Mouse (Mus musculus) T-helper 1 cell (primary cell): ENCODE measurements at regions not wholly inside any gene's neighbourhood (a gene's known extent, or its start where the extent isn't known, plus 50 kb on each side); places are given as distances from the start of the nearest gene placed in this dataset.

Experiments
- in situ Hi-C: fragments of 300-600 bp; cut with MboI, MseI; formaldehyde crosslinking; loops from one replicate; pipeline ENCODE4 v1.15.1; 2025; ENCODE audit warnings: high pct_unique_total_duplicates

DNA sequence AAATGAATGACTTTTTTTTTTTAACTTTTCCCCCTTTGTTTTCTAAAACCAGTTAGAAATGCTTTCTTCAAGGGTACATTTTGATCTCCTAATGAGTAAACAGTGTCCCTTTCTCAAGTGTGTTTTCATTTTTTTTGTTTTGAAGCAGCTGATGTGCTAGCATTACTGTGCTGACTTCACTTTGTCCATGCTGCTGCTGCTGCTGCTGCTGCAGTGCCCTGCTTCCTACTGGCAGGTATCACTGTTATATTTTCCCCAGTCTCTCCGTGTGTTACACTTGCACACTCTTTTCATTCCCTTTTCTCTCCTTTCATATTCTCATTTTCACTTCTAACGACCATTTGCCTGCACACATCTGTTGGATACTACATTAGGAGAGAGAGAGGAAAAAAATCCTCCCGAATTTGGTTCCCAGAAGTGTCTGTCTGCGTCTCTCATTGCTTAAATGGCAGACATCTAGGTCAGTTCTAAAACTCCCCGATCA, 266.0 kb downstream of the Cd109 start:
- in situ Hi-C loops = no loop called here

DNA sequence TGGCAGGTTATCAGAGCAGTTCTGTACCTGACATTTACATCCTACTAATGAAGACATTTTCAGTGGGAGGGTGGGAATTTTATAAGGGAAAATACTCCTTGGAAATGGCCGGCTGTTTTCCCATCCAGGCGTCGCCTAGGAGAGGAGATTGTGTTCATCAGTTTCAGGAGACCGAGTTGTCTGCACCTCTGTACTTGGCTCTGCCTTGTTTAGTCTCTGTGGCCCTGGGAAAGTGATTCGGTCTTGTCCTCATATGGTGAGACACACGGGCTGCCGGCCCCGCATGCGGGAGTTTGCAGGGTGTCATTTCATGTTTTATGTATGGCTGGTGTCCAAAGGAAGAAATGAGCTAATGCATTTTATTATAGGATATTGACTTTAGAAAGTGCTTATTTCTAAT, 287.9 kb downstream of the Cd109 start:
- in situ Hi-C loops = no loop called here

DNA sequence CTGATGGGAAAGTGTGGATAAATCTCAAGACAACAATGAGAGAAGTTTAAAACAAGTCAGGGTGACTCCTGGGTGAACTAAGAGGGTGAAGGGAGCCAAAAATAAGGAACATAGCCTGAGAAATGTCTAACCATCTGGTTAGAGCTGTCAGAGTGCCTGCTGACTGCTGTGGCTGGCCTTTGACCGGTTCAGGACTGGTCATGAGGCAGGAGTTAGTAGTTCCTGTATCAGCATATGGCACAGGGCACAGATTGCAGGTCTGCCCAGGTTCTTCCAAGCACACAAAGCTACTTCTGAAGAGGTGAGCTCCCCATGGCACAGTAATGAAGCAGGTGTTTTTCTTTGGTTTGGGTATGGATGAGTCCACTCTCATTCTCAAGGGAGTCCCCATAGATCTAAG, 302.0 kb downstream of the Cd109 start:
- in situ Hi-C loops = no loop called here

DNA sequence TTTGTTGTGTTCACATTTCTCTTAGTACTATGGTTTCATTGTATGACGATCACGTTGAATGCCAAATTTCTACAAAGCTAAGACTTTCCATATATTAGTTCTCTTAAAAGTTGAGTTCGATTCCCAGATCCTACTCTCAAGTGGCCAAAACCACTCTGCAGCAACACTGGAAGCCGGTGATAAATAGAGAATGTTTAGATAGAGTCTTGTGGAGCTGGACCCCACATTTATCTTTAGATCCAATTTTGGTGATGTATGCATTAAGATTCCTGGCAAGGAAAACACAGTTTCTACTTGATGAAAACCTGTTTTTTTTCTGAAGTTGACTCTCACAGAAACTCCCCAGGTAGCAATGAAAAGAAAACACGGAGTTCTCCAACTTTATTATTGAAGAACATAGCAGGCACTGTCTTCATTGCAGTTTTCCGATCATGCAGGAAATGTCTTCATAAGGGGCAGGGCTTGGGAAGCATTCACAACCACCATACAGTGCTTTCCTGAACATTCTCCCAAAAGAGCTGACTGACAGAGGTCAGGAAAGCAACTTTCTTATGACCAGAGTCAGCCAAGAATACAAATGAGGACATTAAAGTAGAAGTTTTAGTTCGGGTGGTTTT, 310.7 kb downstream of the Cd109 start:
- in situ Hi-C loops = loop anchor here (5.0 kb wide), 1 partner anchor 51 kb away; no protein-coding TSS in a partner anchor

DNA sequence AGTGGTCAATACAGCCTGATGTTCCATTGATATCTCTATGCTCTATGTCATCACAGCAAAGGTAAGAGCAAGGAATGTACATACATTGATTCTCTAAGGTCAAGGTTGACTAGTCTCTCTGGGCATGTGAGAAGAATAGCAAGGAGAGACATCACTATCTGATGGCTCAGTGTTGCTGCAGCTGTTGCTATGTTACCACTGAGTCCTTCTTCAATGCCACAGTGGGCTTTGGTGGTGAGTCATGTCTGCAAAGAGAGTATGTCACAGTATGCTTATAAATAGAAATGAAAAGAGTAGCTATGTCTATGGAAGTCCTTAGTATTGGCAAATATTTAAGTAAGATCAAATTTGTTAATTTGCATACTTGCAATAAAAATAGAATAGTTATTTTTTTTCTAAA, 326.3 kb downstream of the Cd109 start:
- in situ Hi-C loops = no loop called here

DNA sequence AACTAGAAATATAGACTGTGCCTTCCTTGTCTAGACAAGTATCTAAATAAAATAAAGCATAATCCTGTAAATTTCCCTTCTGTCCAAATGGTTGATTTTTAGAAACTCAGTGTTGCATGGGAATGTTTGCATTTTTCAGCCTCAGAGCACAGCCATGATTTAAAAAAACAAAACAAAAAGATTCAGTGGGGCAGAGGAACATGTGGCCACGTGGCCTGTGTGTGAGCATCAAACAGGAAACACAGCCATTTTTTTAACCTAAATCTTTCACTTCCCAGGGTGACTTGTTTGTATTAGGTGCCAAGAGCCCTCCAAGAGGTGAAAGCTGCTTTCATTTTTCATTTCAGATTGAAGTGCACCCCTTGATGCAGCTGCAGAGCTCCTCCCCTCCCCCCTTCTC, 349.5 kb downstream of the Cd109 start:
- in situ Hi-C loops = no loop called here

DNA sequence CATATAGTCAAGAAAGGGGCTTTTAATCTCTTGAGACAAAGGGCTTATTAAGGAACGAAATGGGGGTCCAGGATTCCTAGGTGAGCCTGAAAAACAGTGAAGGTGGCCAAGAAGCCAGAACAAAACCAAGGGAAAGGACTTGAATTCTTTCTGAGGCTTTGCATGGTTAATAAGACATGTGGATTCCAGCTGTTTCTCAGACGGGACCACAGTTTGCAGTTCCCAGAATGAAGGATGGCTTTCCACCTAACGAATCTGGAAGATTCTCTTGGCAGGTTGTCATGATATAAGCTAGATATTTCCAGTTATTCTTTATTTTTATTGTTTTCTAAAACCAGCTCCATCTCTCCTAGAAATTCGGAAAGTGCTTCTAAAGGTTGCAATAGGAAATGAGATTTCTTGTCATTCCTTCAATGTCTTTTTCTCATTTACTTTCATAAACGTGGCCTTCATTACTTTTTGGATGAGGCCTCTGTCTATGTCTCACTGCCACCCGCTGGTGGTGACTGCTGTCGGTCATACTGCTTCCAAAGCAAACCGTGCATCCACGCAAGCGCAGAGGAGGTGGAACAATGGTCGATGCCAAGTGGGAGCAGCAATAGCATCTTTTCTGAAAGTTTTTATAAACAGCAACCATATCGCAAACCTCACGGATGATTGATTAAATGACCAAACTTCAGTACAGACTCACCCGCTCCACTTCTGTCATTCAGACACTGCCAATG, 350.0 kb downstream of the Cd109 start:
- in situ Hi-C loops = no loop called here

DNA sequence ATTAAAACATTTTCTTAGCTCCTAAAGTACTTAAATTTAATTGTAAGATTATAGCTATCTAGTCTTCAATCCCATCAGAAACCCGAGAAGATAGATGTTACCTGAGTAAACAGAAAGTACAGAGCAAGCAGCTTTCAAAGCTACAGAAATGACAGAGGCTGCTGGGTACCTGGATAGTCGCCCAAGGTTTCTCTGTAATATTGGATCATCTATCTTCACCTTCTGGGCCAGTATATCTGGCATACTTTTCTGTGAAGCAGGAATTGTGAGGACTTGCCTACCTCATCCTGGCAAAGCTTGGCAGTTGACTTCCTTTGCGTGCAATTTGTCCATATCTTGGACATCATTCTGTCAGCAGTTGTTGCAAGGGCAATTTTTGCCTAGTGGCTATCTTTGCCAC, 356.4 kb downstream of the Cd109 start:
- in situ Hi-C loops = no loop called here

DNA sequence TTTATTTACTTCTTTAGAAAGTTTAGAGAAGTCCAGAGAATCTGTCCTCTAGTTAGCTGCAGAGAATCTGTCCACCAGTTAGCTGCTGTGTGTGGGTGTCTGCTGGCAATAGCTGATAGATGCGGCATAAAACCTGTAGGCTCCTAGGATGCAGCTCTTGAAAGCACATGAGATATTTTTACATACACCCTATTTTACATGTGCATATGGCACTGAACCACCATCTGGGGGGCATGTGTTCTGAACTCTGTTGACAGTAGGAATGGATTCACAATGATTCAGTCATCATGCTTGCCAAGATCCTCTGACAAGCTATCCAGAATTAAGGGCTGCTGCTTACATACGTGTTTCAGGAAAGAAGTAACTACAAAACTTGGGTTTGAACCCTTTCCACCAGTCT, 368.4 kb downstream of the Cd109 start:
- in situ Hi-C loops = no loop called here

DNA sequence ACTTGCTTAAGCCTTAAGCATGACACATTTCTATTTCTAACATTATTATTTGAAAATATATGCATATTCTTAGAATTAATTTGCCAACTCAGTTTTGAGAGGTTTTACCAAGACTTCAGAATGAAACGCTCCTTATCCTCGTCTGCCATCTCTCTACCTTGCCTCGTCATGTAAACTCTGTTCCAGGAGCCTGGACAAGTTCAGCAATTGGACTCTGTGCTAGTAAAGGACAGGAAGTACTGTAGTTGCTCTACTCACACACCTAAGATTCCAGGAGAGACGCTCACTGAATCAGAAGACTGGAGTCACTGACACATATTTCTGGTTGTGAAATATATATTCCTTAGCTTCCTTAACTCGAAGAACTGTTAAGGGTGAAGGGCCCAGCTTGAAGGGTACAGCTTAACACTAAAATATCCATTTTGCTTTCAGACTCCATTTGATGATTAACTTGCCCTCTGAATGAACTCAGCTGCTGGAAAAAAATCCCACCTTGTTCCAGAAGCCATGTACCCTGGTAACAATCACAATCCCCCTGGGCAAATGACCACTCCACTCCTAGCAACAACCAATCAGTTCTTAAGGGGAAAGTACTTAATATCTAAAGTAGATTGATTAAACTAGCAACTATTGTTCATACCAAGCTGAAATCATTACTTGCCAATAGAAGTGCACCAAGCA, 370.0 kb downstream of the Cd109 start:
- in situ Hi-C loops = no loop called here

DNA sequence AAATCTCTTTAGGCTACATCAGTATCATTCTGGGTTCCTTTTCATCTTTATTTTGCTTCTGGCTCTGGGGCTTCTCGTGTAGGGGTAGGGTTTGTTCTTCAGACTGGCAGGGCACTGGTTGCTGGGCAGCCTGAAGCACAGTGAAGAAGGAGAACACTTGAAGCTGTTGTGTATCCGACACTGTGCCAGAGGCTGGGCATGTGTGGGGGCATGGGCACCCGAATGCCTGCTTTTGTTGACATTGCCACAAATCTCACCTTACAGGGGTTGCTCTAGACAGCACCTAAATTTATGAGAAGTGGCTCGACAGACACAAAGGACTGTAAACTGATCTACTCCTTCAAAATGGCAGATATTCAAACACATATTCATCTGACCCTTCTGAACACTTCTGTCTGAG, 376.0 kb downstream of the Cd109 start:
- in situ Hi-C loops = no loop called here

DNA sequence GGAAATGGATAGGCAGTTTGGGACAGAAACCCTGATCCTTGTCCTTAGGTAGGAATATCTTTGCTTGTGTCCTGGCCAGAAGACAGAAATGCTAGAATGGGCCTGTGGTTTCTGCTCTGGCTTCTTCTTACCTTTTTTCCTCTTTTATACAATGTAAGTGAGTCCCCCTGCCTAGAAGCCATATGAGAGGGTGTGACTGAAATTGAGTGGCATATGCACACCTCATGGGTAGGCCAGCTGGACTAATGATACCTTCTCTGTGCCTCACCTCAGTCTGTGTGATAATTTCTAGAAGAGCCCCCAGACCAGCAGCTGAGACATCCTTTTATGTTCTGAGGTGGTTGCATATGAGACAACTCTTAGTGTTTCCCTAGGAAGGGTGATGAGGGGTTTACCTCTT, 385.7 kb downstream of the Cd109 start:
- in situ Hi-C loops = no loop called here

DNA sequence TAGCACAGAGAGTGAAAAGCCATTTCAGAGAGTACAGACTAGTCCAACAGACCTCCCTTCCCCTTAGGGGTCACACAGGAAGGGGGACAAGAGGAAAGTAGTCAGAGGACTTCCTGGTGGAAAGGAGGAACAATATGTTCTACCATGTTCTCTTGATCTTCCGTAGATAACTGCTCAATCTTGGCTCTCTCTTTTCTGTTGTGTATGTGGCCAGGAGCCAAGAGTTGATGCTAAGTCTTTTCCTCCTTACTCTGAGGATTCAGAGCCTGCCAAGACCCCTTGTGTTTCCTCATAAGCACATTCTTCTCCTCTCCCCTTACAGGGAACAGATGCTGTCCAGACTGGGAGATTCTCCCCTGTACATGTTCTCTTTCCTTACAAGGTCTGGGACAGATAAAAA, 386.6 kb downstream of the Cd109 start:
- in situ Hi-C loops = no loop called here

DNA sequence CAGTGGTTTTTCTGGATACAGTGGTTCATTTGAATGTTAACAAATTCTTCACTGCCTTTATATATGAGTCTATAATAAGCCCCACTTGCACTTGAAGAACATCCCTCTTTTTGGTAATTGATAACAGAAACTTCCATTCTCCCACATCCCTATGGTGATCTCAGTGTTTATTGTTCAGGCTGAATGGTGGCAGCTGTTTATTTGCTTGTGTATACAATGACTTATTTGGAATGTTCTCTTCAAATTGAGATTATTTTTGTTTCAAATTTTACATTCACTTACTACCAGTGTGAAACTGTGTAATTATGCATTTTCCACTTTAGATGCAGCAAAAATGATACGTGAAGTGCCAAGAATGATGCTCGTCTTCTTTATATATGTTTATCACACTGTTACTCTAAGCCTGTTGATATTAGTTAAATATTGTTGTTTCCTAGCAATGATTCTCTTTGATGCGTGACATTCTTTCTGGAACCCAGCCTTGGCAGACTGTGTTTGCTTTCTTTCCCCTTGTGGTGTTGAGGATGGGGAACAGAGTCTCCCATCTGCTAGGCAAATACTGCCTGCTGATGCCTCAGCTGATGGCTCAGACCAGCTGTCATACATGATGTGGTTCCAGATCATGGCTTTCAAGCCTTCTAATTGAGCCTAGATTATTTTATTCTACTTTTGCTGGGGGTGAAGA, 389.1 kb downstream of the Cd109 start:
- in situ Hi-C loops = no loop called here

DNA sequence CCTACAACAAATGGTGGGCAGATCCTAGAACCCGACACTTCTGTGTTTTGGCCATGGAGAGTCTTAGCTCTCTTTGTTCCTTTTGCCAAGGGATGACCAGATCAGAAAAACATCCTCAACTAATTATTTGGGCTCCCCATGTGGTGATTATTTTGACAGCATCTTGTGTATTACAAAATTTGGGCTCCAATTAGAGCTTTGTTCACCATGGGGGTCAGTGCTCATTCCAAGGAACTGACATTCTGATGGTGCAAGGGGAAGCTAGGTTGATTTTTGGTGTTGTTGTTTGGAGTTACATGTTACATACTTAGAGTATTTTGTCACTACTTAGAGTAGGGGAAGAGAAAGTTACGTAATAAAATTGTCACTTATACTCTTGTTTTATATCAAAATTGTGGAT, 406.9 kb downstream of the Cd109 start:
- in situ Hi-C loops = no loop called here

DNA sequence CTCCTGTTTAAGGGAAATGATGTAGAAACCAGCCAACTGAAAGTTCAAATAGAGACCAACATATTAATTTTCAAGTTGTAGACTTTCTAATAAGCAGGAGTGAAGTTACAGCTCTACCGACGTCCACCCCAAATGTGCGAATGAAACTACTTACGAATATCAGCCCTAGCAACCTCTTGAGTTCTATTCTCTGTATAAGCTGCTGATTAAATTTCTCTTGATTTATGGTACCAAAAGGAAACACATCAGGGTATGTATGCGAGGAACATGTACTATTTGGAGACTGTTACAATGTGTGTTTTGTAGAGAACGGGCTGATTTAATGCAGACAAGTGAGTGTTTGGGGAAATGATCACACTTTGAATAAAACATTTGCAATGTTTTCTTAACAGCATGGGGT, 412.9 kb downstream of the Cd109 start:
- in situ Hi-C loops = no loop called here

DNA sequence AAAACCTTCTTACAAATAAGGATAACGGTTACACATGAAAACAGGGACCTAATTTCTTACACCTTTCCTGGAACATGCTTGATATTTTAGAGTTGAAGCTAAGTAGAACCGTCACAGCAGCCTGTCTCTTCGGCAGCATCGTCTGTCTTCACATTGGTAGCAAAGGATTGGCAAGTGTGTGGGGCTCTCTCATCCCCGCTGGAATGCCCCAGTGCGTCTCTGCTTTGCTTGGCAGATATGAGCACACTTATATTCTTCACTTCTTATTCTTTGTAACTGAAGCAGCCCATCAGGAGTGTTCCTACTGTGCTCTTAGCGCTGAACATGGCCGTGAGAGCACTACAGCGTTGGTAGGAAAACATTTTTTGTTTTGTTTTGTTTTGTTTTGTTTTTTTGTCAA, 414.1 kb downstream of the Cd109 start:
- in situ Hi-C loops = no loop called here

DNA sequence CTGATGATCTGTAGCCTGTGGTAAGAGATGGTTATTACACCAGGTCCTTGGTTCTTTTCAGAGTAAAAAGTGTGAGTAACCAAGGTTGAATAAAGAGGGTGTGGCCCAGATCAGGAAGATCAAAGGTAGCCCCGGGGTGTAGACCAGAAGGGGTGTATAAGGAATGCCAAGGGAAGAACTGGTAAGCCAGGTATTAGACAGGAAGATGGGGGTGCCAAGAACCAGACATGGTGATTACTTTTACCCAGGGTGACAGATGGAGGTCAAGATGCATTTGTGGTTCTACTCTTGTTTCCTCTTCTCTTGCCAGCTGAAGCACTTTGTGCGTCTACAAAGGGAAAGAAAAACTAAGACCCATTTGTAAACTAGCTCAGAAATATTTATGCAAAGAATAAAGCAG, 420.3 kb downstream of the Cd109 start:
- in situ Hi-C loops = no loop called here

DNA sequence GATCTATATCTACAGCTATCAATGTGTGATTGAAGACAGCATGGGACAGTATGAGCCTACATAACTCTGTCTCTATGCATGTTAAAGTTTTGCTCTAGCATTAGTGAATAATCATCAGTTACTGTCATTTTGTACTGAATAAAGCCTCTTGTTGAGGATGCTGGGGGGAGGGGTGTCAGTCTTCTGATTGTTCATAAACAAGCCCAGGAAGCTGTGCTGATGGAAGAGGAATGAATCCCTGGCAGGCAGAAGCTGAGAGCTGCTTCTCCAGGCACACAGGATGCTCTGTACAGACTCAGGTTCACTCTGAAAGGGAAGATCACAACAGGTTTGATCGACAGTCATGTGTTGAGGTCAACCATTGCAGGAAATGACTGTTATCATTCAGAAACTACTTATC, 421.7 kb downstream of the Cd109 start:
- in situ Hi-C loops = no loop called here

DNA sequence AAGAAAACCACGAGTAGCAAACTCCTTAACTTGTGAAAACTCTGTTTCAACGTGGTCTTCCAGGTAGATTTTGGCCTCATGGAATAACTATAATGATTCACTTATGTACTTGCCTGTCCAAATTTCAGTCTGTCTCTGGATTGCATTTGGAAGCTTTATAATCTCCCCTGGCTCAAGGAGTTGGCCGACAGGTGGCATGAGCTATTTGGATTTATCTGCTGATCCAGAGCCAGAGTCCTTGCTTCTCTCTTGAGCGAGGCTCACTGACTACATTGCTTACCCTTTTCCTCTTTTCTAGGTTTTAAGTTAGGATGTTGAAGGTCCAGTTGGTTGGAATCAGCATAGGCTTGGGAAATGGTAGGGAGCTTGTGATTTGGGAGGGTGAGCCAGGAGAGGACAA, 423.6 kb downstream of the Cd109 start:
- in situ Hi-C loops = no loop called here

DNA sequence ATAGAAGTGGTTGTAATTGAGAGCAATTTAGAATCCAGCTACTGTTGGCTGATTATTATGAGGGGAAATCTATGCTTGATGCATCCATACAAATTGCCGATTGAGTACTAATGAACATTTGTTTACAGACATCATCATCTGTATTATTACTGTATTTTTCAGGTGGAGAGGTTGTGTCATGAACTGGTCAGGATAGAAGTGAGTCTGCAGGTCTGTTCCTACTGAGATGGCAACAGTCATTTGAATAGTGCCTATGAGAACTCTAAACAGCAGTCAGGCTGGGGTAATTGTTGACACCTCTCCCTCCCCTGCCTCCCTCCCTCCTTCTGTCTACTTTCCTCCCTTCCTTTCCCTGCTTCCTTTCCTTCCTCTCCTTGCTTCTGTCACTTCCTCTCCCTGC, 429.0 kb downstream of the Cd109 start:
- in situ Hi-C loops = no loop called here

DNA sequence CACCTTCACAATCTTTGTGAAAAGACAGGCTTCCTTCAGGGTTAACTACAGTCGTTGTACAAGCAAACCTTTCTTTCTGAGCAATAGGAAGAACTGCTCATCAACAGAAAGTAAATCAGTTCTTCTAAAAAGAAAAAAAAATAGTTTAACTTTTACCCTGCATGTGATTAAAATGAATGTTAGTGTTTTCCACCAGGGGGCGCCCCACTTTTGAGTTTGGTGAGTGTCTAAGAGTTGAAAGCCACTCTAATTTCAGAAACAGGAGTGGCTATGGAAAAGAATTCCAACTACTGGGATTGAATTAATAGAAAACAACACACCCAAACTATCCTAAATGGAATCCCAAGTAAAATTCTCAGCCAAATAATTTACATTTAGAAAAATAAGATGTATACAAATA, 430.0 kb downstream of the Cd109 start:
- in situ Hi-C loops = no loop called here
